Mouse (Mus musculus): Measurements from ENCODE around the gene Selplg.

DNA sequence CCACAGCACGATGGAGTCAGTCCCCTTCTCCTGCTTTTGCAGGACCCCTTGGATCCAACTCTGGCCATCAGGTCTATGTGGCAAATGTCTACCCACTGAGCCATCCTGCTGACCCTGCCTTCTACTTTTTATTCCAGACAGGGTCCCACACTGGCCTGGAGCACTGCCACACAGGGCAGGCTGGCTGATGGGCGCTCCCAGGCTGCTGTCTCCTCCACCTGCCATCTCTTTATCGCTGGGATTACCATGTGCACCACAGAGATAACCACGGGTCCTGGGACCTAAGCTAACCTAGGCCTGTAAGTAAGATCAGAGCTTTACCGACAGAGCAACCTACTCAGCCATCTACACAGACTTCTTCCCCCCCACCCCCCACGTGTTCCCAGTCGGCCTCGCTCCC is 14.2 kb upstream of the Selplg start:
- TF ChIP-seq EP300 (IDR thresholded peaks at IDR 0.05; ENCODE audit: low read depth) (peak; percentile 86), CTCF (IDR thresholded peaks at IDR 0.05; ENCODE audit: low read depth) (no peak)

All from liver, postnatal 0 days (tissue).